Mouse (Mus musculus): ENCODE measurements around the gene Gm20815. TPM values are rescaled to one million over a fixed set of nuclear protein-coding genes. Genes with fewer than 3 reads are reported as not detected.
"Not testable (repeated sequence)": the region's sequence is repeated elsewhere in the genome, so short reads cannot be mapped to it uniquely, and the experiment has no call there.

Gm20815 gene
- polyA plus RNA-seq (2011; ENCODE audit: insufficient read depth, insufficient read length, low read depth, missing spikeins) = not detected in 2 replicates

DNA sequence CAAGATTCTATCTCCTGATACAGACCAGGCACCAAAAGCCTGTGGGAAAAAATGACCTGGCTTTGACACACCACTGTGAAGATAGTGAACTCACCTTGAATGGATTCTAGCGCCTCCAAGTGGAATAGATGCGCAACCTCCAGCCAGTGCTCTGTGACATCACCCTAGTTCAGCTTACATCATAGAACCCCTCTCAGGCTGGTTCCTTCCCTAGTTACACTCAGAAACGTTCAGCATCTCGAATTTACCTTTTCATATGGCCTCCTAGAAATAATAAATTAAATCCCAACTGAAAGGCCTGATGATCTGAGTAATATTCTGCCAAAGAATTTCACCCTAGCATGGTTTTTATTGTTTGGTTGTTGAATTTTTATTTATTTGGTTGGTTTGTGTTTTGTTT, at the start of gene Gm20815:
Gene Gm20815 (minus strand): TSS at position 101 of the 400 bp plus-strand sequence.
- H3K9me3 ChIP-seq (replicated peaks; ENCODE audit: control insufficient read depth, insufficient read depth, low read length, poor library complexity, severe bottlenecking); H3K27ac ChIP-seq (ENCODE audit: insufficient read depth, low read length); H3K4me3 ChIP-seq (ENCODE audit: low read depth, low read length): not testable (repeated sequence)

More for the DNA sequence above, at the start of gene Gm20815:
- not testable (repeated sequence) for H3K4me1 ChIP-seq (ENCODE audit: control insufficient read depth, insufficient read depth, low read length); H3K27me3 ChIP-seq (ENCODE audit: control insufficient read depth, insufficient read depth, low read length, poor library complexity, severe bottlenecking); H3K9ac ChIP-seq (ENCODE audit: low read depth, poor library complexity, severe bottlenecking); H3K36me3 ChIP-seq (ENCODE audit: control insufficient read depth, insufficient read depth, low read length, poor library complexity, severe bottlenecking)
